Mouse (Mus musculus): ENCODE data around the gene Ccdc158. TPM values are rescaled to one million over a fixed set of nuclear protein-coding genes. Genes with fewer than 3 reads are reported as not detected.

Gene Ccdc158
- polyA plus RNA-seq, 1 experiment from 2014 or later = 0.47 TPM

GRCm38 (mm10) chr5:92562002-92562401 is 113.1 kb downstream of the Ccdc158 start:
- ATAC-seq (ENCODE audit: low FRiP score, low read depth) = no peak
- no peaks in the 10 kb centered on the region for H3K4me1 ChIP-seq
- no peak overlapping the region for H3K4me3 ChIP-seq
- H3K4me2 ChIP-seq (replicated peaks) = no peak overlapping the region
- no peaks in the 10 kb centered on the region for H3K9me3 ChIP-seq
- H3K27ac ChIP-seq (replicated peaks) = no peak overlapping the region
- H3K36me3 ChIP-seq = no peaks in the 10 kb centered on the region
- 78% methylated on average over 13 of the region's 13 CpGs for WGBS
- no peaks in the 10 kb centered on the region for H3K27me3 ChIP-seq
- H3K9ac ChIP-seq (replicated peaks) = no peak overlapping the region

- 81% methylated on average over 2 of the region's 2 CpGs for WGBS
- H3K9me3 ChIP-seq = no peaks in the 10 kb centered on the region
- H3K36me3 ChIP-seq = no peaks in the 10 kb centered on the region
- H3K4me3 ChIP-seq = no peak overlapping the region
- no peaks in the 10 kb centered on the region for H3K4me1 ChIP-seq
- no peaks in the 10 kb centered on the region for H3K27me3 ChIP-seq
- no peak overlapping the region for H3K4me2 ChIP-seq (replicated peaks)
- no peak for ATAC-seq (ENCODE audit: low FRiP score, low read depth)
- no peak overlapping the region for H3K27ac ChIP-seq (replicated peaks)
- no peak overlapping the region for H3K9ac ChIP-seq (replicated peaks)
Observed at GRCm38 (mm10) chr5:92560201-92560600, 114.9 kb downstream of the Ccdc158 start.

Other genes starting within 250 kb of the Ccdc158 start
- gene Nup54, start 240.1 kb downstream of the Ccdc158 start, polyA plus RNA-seq (2016; fragmentation: Nextera tagmentation; extraction: Ambion mirVana) = 53.1 and 63.0 TPM in 2 replicates
- 14.2 and 17.0 TPM in 2 replicates for gene Scarb2, start 168.4 kb downstream of the Ccdc158 start, polyA plus RNA-seq (2016; fragmentation: Nextera tagmentation; extraction: Ambion mirVana)
- not detected in 2 replicates for gene Fam47e, start 120.2 kb downstream of the Ccdc158 start, polyA plus RNA-seq (2016; fragmentation: Nextera tagmentation; extraction: Ambion mirVana)
- 5.2 and 6.4 TPM in 2 replicates for gene Stbd1, start 72.2 kb downstream of the Ccdc158 start, polyA plus RNA-seq (2016; fragmentation: Nextera tagmentation; extraction: Ambion mirVana)
- 6.1 and 7.3 TPM in 2 replicates for gene Shroom3, start 8.2 kb upstream of the Ccdc158 start, polyA plus RNA-seq (2016; fragmentation: Nextera tagmentation; extraction: Ambion mirVana)